Mouse (Mus musculus) natural killer cell, adult 2 months (primary cell): Measurements from ENCODE around the gene Ccdc3.
"Not testable (repeated sequence)": the region's sequence is repeated elsewhere in the genome, so short reads cannot be mapped to it uniquely, and the experiment has no call there.

Experiments used
- DNase-seq, 2 experiments: peaks; one replicate each; pipeline ENCODE4 v3.0.0; 2022; ENCODE audit warnings: low spot score in 2 of 2

The Ccdc3 gene

GRCm38 (mm10) chr2:5137500-5138286, at the start of gene Ccdc3:
TSS of gene Ccdc3 (plus strand) at chr2:5137776.
- DNase-seq = no peak

- not testable (repeated sequence) for DNase-seq
Observed at GRCm38 (mm10) chr2:5090385-5090784, 47.2 kb upstream of the Ccdc3 start.

GRCm38 (mm10) chr2:5094876-5095275, 42.7 kb upstream of the Ccdc3 start:
- DNase-seq = no peak

GRCm38 (mm10) chr2:5095316-5095715, 42.3 kb upstream of the Ccdc3 start:
- DNase-seq = no peak

GRCm38 (mm10) chr2:5097786-5098445, 39.7 kb upstream of the Ccdc3 start:
- no peak for DNase-seq

GRCm38 (mm10) chr2:5099176-5099575, 38.4 kb upstream of the Ccdc3 start:
- DNase-seq = no peak

GRCm38 (mm10) chr2:5101743-5102245, 35.8 kb upstream of the Ccdc3 start:
- no peak for DNase-seq

GRCm38 (mm10) chr2:5102891-5103290, 34.7 kb upstream of the Ccdc3 start:
- no peak for DNase-seq

- DNase-seq = no peak
Observed at GRCm38 (mm10) chr2:5112785-5113291, 24.7 kb upstream of the Ccdc3 start.

GRCm38 (mm10) chr2:5114386-5114785, 23.2 kb upstream of the Ccdc3 start:
- no peak for DNase-seq

- no peak for DNase-seq
Observed at GRCm38 (mm10) chr2:5116856-5117532, 20.6 kb upstream of the Ccdc3 start.

- no peak for DNase-seq
Observed at GRCm38 (mm10) chr2:5125506-5125905, 12.1 kb upstream of the Ccdc3 start.

- DNase-seq = no peak
Observed at GRCm38 (mm10) chr2:5127369-5127768, 10.2 kb upstream of the Ccdc3 start.

GRCm38 (mm10) chr2:5129099-5129498, 8.5 kb upstream of the Ccdc3 start:
- no peak for DNase-seq

GRCm38 (mm10) chr2:5132046-5132445, 5.5 kb upstream of the Ccdc3 start:
- DNase-seq = no peak

GRCm38 (mm10) chr2:5134959-5135743, 2.4 kb upstream of the Ccdc3 start:
- DNase-seq = no peak

GRCm38 (mm10) chr2:5139961-5140360, 2.4 kb downstream of the Ccdc3 start:
- no peak for DNase-seq

GRCm38 (mm10) chr2:5144446-5144845, 6.9 kb downstream of the Ccdc3 start:
- no peak for DNase-seq

- no peak for DNase-seq
Observed at GRCm38 (mm10) chr2:5147907-5148306, 10.3 kb downstream of the Ccdc3 start.

- no peak for DNase-seq
Observed at GRCm38 (mm10) chr2:5154711-5155110, 17.1 kb downstream of the Ccdc3 start.

- DNase-seq = no peak
Observed at GRCm38 (mm10) chr2:5160236-5160848, 22.8 kb downstream of the Ccdc3 start.
